Mouse (Mus musculus) CH12.LX (cell line): ENCODE results near the gene Gm10681. TPM values are rescaled to one million over a fixed set of nuclear protein-coding genes. Genes with fewer than 3 reads are reported as not detected.

ENCODE experiments used
- DNase-seq: peaks from one replicate; pipeline ENCODE4 v3.0.0-alpha.2; 2013; ENCODE audit errors: extremely low read depth
- H3K27ac ChIP-seq: 2 replicates; pipeline ENCODE4 v1.5.1; 2012; ENCODE audit warnings: low read depth, mild to moderate bottlenecking, control low read depth, moderate library complexity; ENCODE audit not compliant: insufficient read depth
- H3K27me3 ChIP-seq: replicated peaks from 2 replicates; pipeline ENCODE3; 2012; ENCODE audit warnings: inconsistent platforms
- H3K36me3 ChIP-seq, 2 experiments: replicated peaks in 1 of 2; 2 replicates each; pipeline versions ENCODE3 to v1.6.1; 2012; ENCODE audit warnings: inconsistent platforms in 1 of 2, low read length in 1 of 2, mild to moderate bottlenecking in 1 of 2, mixed read lengths in 1 of 2, moderate library complexity in 1 of 2; ENCODE audit not compliant: control insufficient read depth in 1 of 2, insufficient read depth in 1 of 2
- H3K4me1 ChIP-seq, 2 experiments: 2 replicates each; pipeline ENCODE4 v1.6.1; 2012; ENCODE audit warnings: inconsistent platforms in 1 of 2, moderate library complexity in 1 of 2; ENCODE audit not compliant: insufficient read depth in 2 of 2, control insufficient read depth in 1 of 2
- H3K4me2 ChIP-seq: 2 replicates; pipeline ENCODE4 v1.6.1; 2012; ENCODE audit warnings: low read depth, mild to moderate bottlenecking, control low read depth; ENCODE audit not compliant: poor library complexity, insufficient read depth, severe bottlenecking
- H3K4me3 ChIP-seq, 3 experiments: fragments of 150-350 bp in 1 of 3; sonication (generic) in 1 of 3; replicated peaks in 1 of 3; 2 replicates each; pipeline versions ENCODE3 to v1.5.1; 2011 to 2012; ENCODE audit warnings: low read depth in 2 of 3, low read length in 2 of 3, mild to moderate bottlenecking in 2 of 3, moderate library complexity in 2 of 3, control low read depth in 1 of 3, improper control_type of control experiment in 1 of 3, inconsistent platforms in 1 of 3, mixed read lengths in 1 of 3; ENCODE audit not compliant: poor library complexity in 1 of 3
- H3K79me2 ChIP-seq: replicated peaks from 2 replicates; pipeline ENCODE4 v1.6.1; 2012; ENCODE audit warnings: mild to moderate bottlenecking, moderate library complexity; ENCODE audit not compliant: control insufficient read depth, poor library complexity, insufficient read depth, severe bottlenecking; ENCODE audit errors: extremely low read depth
- H3K9ac ChIP-seq: 2 replicates; pipeline ENCODE4 v1.6.1; 2012; ENCODE audit warnings: low read depth, mild to moderate bottlenecking, control low read depth, moderate library complexity; ENCODE audit not compliant: insufficient read depth
- H3K9me3 ChIP-seq: replicated peaks from 2 replicates; pipeline ENCODE3; 2012; ENCODE audit warnings: low read length, inconsistent platforms, mixed read lengths
- E2F4 ChIP-seq: IDR thresholded peaks from 2 replicates; pipeline ENCODE4 v1.6.1; 2011; ENCODE audit warnings: low read depth, low read length, improper control_type of control experiment; ENCODE audit not compliant: insufficient replicate concordance
- EP300 ChIP-seq: IDR thresholded peaks from 2 replicates; pipeline ENCODE4 v1.6.1; 2011; ENCODE audit warnings: low read length, improper control_type of control experiment
- HCFC1 ChIP-seq: IDR thresholded peaks from 2 replicates; pipeline ENCODE4 v1.6.1; 2012; ENCODE audit warnings: low read depth, mild to moderate bottlenecking, inconsistent platforms, low read length, improper control_type of control experiment
- JUN ChIP-seq: IDR thresholded peaks from 2 replicates; pipeline ENCODE4 v1.6.1; 2011; ENCODE audit warnings: low read depth, mild to moderate bottlenecking, low read length, improper control_type of control experiment, moderate library complexity; ENCODE audit not compliant: insufficient read depth
- JUND ChIP-seq: conservative IDR thresholded peaks from 2 replicates; pipeline ENCODE4 v1.6.1; 2011; ENCODE audit warnings: low read depth, low read length, improper control_type of control experiment
- MAFK ChIP-seq: IDR thresholded peaks from 2 replicates; pipeline ENCODE4 v1.6.1; 2011; ENCODE audit warnings: low read length, improper control_type of control experiment; ENCODE audit not compliant: insufficient replicate concordance
- MEF2A ChIP-seq: IDR thresholded peaks from 2 replicates; pipeline ENCODE4 v1.6.1; 2014; ENCODE audit warnings: low read depth, mild to moderate bottlenecking, inconsistent platforms, low read length, improper control_type of control experiment, borderline replicate concordance
- POLR2A ChIP-seq: IDR thresholded peaks from 2 replicates; pipeline ENCODE4 v1.6.1; 2011; ENCODE audit warnings: low read depth, mild to moderate bottlenecking, improper control_type of control experiment, low read length
- RCOR1 ChIP-seq: conservative IDR thresholded peaks from 2 replicates; pipeline ENCODE4 v1.6.1; 2012; ENCODE audit warnings: low read depth, mild to moderate bottlenecking, inconsistent platforms, low read length, improper control_type of control experiment
- SMC3 ChIP-seq: IDR thresholded peaks from 2 replicates; pipeline ENCODE4 v1.6.1; 2011; ENCODE audit warnings: low read depth, low read length, improper control_type of control experiment
- TBP ChIP-seq: conservative IDR thresholded peaks from 2 replicates; pipeline ENCODE4 v1.6.1; 2011; ENCODE audit warnings: low read depth, low read length, improper control_type of control experiment
- ZC3H11A ChIP-seq: IDR thresholded peaks from 2 replicates; pipeline ENCODE4 v1.6.1; 2012; ENCODE audit warnings: low read depth, mild to moderate bottlenecking, inconsistent platforms, low read length, improper control_type of control experiment
- ZKSCAN1 ChIP-seq: IDR thresholded peaks from 2 replicates; pipeline ENCODE4 v1.6.1; 2012; ENCODE audit warnings: low read depth, inconsistent platforms, low read length, improper control_type of control experiment, borderline replicate concordance
- ZNF384 ChIP-seq: IDR thresholded peaks from 2 replicates; pipeline ENCODE4 v1.6.1; 2012; ENCODE audit warnings: low read depth, low read length, improper control_type of control experiment, inconsistent platforms
- dilution Hi-C: fragments of 300-500 bp; cut with MboI; formaldehyde crosslinking; loops from 2 replicates; pipeline ENCODE4 v1.14.3; 2020; ENCODE audit warnings: low sequenced_read_pairs; ENCODE audit not compliant: extremely low pct_unique_long_range_greater_than_20kb, extremely low pct_ligation_motif_present
- in situ Hi-C: fragments of 300-500 bp; cut with MboI; formaldehyde crosslinking; loops from 3 replicates; pipeline ENCODE4 v1.14.3; 2019; ENCODE audit warnings: low sequenced_read_pairs, low pct_ligation_motif_present, low pct_unique_long_range_greater_than_20kb, mixed read lengths
- polyA plus RNA-seq: library from polyadenylated mRNA; unstranded; fragments of >175 nt; gene quantifications from 2 replicates; pipeline ENCODE4 v1.2.1, GENCODE M21; 2012; ENCODE audit warnings: low read depth; ENCODE audit not compliant: insufficient read length
- total RNA-seq, 2 experiments: library from RNA; depleted of rRNA; stranded (reverse); fragments of 300-350 nt in 1 of 2; fragments of >200 nt in 1 of 2; gene quantifications; 2 replicates each; pipeline ENCODE4 v1.2.3; 2012 to 2014

Gm10681 gene
- total RNA-seq (2012; rRNA removed) = not detected in 2 replicates
- not detected in 2 replicates for total RNA-seq (2014; rRNA removed)
- polyA plus RNA-seq = not detected in 2 replicates

DNA sequence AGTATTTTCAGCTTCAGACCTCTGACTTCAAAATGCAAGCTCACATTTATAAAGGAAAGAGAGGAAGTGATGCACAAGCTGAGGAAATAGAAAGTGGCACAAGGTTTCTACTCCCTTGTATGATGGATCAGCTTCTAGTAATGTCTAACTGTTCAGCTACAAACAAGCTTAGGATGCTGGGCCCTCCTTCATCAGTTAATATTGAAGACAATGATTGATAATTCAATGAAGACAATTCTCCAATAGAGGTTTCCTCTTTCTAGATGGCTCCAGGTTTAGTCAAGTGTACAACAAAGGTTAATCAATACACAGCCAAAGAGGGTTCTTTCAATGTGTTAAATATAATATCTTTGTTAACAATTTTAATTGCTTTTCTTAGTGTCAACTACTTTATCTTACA lies at the start of gene Gm10681:
Gene Gm10681, minus strand, starts transcription at position 101 of the 400 bp plus-strand sequence.
- in situ Hi-C loops (no loop called here), dilution Hi-C loops (no loop called here)
- no peak within 1 kb of the TSS for H3K27ac ChIP-seq
- no peak for DNase-seq
- H3K9ac ChIP-seq = no peak within 1 kb of the TSS
- no peak within 1 kb of the TSS for H3K4me3 ChIP-seq
- H3K79me2 ChIP-seq = no peaks in the 10 kb centered on the region
- no peaks in the 10 kb centered on the region for H3K36me3 ChIP-seq
- H3K9me3 ChIP-seq = no peaks in the 10 kb centered on the region
- H3K27me3 ChIP-seq = peaks cover 11% of the 10 kb centered on the region
- no peaks in the 10 kb centered on the region for H3K4me1 ChIP-seq
- no peak within 1 kb of the TSS for H3K4me2 ChIP-seq
- TF ChIP-seq RCOR1 = no peak
- TF ChIP-seq MEF2A = no peak

DNA sequence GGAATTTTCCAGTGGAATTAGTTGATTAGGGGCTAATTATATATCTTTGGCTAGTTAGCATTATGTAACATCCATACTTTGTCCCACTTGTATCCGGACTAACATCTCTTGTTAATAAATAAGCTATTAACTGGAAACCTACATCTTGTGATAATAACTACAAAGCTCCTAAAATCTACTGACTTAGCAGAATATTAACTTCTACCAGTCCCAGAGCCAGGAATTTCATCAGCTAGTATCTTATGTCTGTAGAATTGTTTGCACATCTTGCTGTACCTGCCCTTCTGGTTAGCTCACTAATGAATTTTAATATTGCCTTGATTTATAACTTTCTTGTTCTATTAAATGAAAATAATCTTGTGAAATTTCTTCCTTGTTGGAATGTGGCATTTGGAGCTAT lies 46.5 kb upstream of the Gm10681 start:
- Histone ChIP-seq H3K4me2 (no peak overlapping the region), H3K9me3 (no peaks in the 10 kb centered on the region), H3K79me2 (no peaks in the 10 kb centered on the region), H3K9ac (no peak overlapping the region), H3K36me3 (no peaks in the 10 kb centered on the region), H3K27me3 (no peaks in the 10 kb centered on the region), H3K27ac (no peak overlapping the region), H3K4me3 (no peak overlapping the region), H3K4me1 (no peaks in the 10 kb centered on the region)
- dilution Hi-C loops = no loop called here
- in situ Hi-C loops = no loop called here
- no peak for TF ChIP-seq MAFK
- no peak for TF ChIP-seq HCFC1
- no peak for DNase-seq

DNA sequence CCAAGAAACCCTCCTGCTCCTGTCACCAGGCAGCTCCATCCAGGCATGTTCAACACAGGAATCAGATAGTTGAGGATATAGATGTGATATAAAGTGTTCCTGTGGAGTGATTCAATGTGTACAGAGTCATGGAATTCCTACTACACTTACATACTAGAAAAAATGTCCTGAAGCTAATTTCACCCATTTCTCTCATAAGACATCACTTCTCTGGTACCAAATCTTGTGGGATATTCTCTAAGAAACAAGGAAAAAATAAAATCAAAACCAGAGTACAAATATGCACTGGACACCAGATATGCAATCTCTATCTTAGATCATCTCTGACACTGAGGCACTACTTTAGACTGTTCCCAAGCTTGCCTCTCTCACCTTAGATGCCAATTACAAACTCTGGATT lies 41.5 kb upstream of the Gm10681 start, which contains the start of gene Hsd3b5:
Gene Hsd3b5, minus strand, starts transcription at position 101 of the 400 bp plus-strand sequence.
- H3K27me3 ChIP-seq = peaks cover 4% of the 10 kb centered on the region
- H3K9me3 ChIP-seq = no peaks in the 10 kb centered on the region
- no peaks in the 10 kb centered on the region for H3K79me2 ChIP-seq
- DNase-seq = no peak
- H3K9ac ChIP-seq = no peak within 1 kb of the TSS
- in situ Hi-C loops (no loop called here), dilution Hi-C loops (no loop called here)
- TF ChIP-seq JUND (no peak), ZC3H11A (no peak), SMC3 (no peak), TBP (no peak), POLR2A (no peak), E2F4 (no peak), ZNF384 (no peak), RCOR1 (no peak), MAFK (no peak), ZKSCAN1 (no peak), JUN (no peak), EP300 (no peak)
- H3K4me2 ChIP-seq = no peak within 1 kb of the TSS
- H3K4me1 ChIP-seq = no peaks in the 10 kb centered on the region
- H3K36me3 ChIP-seq = no peaks in the 10 kb centered on the region
- no peak within 1 kb of the TSS for H3K27ac ChIP-seq
- no peak within 1 kb of the TSS for H3K4me3 ChIP-seq
